Mouse (Mus musculus) small intestine, adult 2 months (tissue): Measurements from ENCODE around the gene Rpl19. TPM values are rescaled to one million over a fixed set of nuclear protein-coding genes. Genes with fewer than 3 reads are reported as not detected.

Source experiments
- H3K27ac ChIP-seq: fragments of 200-500 bp; 2 replicates; pipeline ENCODE4 v1.5.1; 2012; ENCODE audit warnings: low read depth, low read length, control low read depth, inconsistent platforms; ENCODE audit not compliant: insufficient read depth
- H3K27me3 ChIP-seq: fragments of 200-500 bp; 2 replicates; pipeline ENCODE4 v1.6.1; 2012; ENCODE audit warnings: mild to moderate bottlenecking, moderate library complexity, low read length, inconsistent platforms; ENCODE audit not compliant: control insufficient read depth, insufficient read depth
- H3K36me3 ChIP-seq: fragments of 200-500 bp; 2 replicates; pipeline ENCODE4 v1.6.1; 2012; ENCODE audit warnings: mild to moderate bottlenecking, low read length, control low read depth, inconsistent platforms; ENCODE audit not compliant: control insufficient read depth, insufficient read depth
- H3K4me1 ChIP-seq: fragments of 200-500 bp; 2 replicates; pipeline ENCODE4 v1.6.1; 2012; ENCODE audit warnings: low read length, inconsistent platforms, mixed read lengths; ENCODE audit not compliant: control insufficient read depth, insufficient read depth, insufficient read length
- H3K4me3 ChIP-seq: fragments of 200-500 bp; 2 replicates; pipeline ENCODE4 v1.5.1; 2012; ENCODE audit warnings: low read depth, mild to moderate bottlenecking, control low read depth, inconsistent platforms, low read length, moderate library complexity
- CTCF ChIP-seq: fragments of 200-500 bp; IDR thresholded peaks from 2 replicates; pipeline ENCODE4 v1.5.1; 2012; ENCODE audit warnings: low read depth, mild to moderate bottlenecking, control low read depth, inconsistent platforms, low read length, moderate library complexity, mixed read lengths; ENCODE audit not compliant: insufficient replicate concordance, insufficient read length; ENCODE audit errors: extremely low read depth
- POLR2A ChIP-seq: fragments of 200-500 bp; IDR thresholded peaks from 2 replicates; pipeline ENCODE4 v1.6.1; 2012; ENCODE audit warnings: low read depth, mild to moderate bottlenecking, control low read depth, inconsistent platforms, low read length, moderate library complexity
- WGBS: fragments of 180-500 bp; shearing (Covaris S2); methylation state at CpG from one replicate; pipeline ENCODE4 v1.1.7; 2018; 5-methylcytosine and 5-hydroxymethylcytosine counted together
- polyA plus RNA-seq: library from polyadenylated mRNA; depleted of rRNA; stranded (reverse); fragments of >200 nt; gene quantifications from 2 replicates; pipeline ENCODE4 v1.2.3, GENCODE M21; 2012

Rpl19 gene
- polyA plus RNA-seq, 1 experiment, result 501 TPM

DNA sequence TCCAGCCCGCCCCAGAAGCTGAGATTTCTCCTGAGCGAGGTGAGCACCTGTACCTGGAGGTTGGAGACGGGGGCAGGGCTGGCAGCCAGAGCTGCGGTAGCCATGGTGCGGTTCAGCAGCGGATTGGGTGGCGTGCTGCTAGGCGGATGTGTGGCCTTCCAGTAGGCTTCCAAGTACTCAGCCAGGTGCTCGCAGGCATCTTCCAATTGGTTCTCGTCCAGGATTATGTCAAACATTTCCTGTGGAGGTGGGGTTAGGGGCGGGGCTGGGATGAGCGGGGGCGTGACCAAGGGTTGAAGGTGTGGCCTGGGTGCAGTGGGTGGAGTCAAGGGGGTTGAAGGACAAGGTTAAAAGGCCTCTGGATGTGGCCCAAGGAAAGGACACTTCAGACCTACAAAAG is 21.4 kb upstream of the Rpl19 start:
- no peaks in the 10 kb centered on the region for H3K27me3 ChIP-seq
- no peak overlapping the region for H3K27ac ChIP-seq
- H3K36me3 ChIP-seq, result no peaks in the 10 kb centered on the region
- 53% methylated on average over 13 of the region's 13 CpGs for WGBS
- H3K4me1 ChIP-seq, result peaks cover 20% of the 10 kb centered on the region
- TF ChIP-seq POLR2A (no peak), CTCF (no peak)
- no peak overlapping the region; the same call in 1 of the 2 replicates for H3K4me3 ChIP-seq

DNA sequence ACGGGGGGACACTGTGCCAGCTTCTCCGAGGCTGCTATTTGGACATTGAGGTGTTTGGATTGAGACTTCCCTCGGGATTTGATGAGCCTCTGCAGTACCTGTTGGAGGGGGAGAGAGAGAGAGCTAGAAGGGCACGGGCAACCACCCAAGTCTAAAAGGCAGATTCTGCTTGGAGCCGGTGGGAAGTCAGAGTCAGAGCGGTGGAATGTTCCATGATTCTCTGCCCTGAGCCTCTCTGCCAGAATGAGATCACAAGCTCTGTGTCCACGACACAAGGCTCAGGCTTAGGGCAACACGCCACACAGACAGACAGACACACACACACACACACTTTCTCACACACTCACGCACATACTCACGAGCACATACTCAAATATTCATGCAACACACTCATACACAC is 20.8 kb upstream of the Rpl19 start:
- no peaks in the 10 kb centered on the region for H3K27me3 ChIP-seq
- WGBS, result 80% methylated on average over 10 of the region's 10 CpGs
- no peaks in the 10 kb centered on the region for H3K36me3 ChIP-seq
- H3K4me1 ChIP-seq, result peaks cover 20% of the 10 kb centered on the region
- H3K27ac ChIP-seq, result no peak overlapping the region
- H3K4me3 ChIP-seq, result no peak overlapping the region
- TF ChIP-seq CTCF (no peak), POLR2A (no peak)

DNA sequence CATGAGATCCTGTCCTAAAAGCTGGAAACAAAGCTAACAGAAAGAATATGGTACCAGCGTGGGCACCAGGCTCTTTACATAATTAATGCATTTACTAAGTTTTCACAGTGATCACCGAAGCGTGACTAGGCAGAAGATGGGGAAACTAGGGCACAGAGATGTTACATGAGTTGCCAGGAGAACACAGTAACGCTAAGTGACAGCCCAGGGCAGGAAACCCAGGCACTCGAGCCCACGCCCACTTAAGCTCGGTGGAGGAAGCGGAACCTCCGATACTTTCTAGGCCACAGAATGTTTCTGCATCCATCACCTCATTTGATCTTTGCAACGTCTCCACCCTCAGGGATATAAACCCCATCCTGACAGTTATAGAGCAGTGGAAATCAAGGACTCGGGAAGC is 18.4 kb upstream of the Rpl19 start:
- H3K36me3 ChIP-seq, result no peaks in the 10 kb centered on the region
- WGBS, result 65% methylated on average over 11 of the region's 11 CpGs
- TF ChIP-seq POLR2A (no peak), CTCF (no peak)
- no peak overlapping the region for H3K4me3 ChIP-seq
- H3K27ac ChIP-seq, result no peak overlapping the region
- peaks cover 16% of the 10 kb centered on the region for H3K4me1 ChIP-seq
- H3K27me3 ChIP-seq, result no peaks in the 10 kb centered on the region

DNA sequence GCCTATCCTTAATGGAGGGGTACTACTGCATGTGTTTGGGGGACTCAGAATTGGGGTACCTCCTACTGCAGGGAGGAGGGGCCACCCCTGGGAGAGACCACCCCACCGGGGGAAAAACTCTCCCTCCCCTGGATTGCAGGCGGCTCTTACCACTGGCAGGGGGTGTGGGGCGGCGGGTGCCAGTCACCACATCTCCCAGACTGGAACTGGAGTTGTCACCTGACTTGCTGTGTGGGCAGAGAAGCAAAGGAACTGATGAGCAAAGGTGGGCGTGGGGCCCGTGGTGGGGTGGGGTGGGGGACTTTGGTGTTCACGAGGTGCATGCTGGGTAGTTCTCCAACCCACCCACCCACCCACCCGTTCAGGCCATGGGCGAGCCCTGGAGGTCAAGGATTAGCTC is 14.8 kb upstream of the Rpl19 start:
- TF ChIP-seq POLR2A (no peak), CTCF (no peak)
- Histone ChIP-seq H3K27ac (no peak overlapping the region), H3K36me3 (no peaks in the 10 kb centered on the region), H3K27me3 (no peaks in the 10 kb centered on the region), H3K4me1 (peaks cover 9% of the 10 kb centered on the region; the same call in 1 of the 2 replicates), H3K4me3 (no peak overlapping the region)
- 52% methylated on average over 9 of the region's 9 CpGs for WGBS

DNA sequence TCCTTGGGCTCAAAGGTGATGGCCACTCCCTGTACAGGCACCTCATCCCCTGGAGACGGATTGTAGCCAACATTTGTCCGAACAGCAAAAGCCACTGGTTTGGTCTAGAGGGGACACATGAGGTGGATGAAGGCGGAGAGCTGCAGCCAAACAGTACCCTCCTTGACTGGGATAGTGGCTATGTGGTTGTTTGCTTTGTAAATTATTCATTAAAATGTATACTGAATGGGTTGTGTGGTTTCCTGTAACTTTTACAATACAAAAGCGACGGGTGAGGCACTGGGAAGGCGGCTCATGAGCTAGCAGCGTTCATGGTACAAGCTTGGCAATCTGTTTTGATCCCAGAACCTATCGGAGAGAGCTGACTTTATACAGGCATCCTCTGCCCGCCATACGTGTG is 13.7 kb upstream of the Rpl19 start:
- WGBS, result 45% methylated on average over 10 of the region's 10 CpGs
- Histone ChIP-seq H3K36me3 (no peaks in the 10 kb centered on the region), H3K27ac (no peak overlapping the region), H3K4me3 (no peak overlapping the region), H3K4me1 (peaks cover 9% of the 10 kb centered on the region; the same call in 1 of the 2 replicates), H3K27me3 (no peaks in the 10 kb centered on the region)
- TF ChIP-seq CTCF (no peak), POLR2A (no peak)

DNA sequence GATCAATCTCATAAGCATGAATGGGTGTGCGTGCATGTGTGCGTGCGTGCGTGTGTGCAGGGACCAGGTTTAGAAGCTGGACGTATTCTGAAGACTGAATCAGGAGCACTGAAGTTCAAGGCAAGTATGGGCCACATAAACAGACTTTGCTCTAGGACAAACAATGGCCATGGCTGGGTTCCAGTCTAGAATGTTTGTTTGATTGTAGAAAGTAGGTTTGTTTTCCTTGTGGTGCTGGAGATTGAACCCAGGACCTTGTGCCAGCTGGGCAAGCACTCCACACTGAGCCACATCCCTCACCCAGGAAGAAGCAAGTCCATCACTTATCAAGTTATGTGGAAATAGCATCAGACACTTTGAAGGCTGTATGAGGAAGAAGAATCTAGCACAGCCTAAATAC is 10.3 kb upstream of the Rpl19 start:
- no peak for TF ChIP-seq POLR2A
- H3K27me3 ChIP-seq, result no peaks in the 10 kb centered on the region
- no peaks in the 10 kb centered on the region for H3K36me3 ChIP-seq
- H3K27ac ChIP-seq, result no peak overlapping the region
- 65% methylated on average over 5 of the region's 5 CpGs for WGBS
- no peak overlapping the region for H3K4me3 ChIP-seq
- H3K4me1 ChIP-seq, result peaks cover 17% of the 10 kb centered on the region

DNA sequence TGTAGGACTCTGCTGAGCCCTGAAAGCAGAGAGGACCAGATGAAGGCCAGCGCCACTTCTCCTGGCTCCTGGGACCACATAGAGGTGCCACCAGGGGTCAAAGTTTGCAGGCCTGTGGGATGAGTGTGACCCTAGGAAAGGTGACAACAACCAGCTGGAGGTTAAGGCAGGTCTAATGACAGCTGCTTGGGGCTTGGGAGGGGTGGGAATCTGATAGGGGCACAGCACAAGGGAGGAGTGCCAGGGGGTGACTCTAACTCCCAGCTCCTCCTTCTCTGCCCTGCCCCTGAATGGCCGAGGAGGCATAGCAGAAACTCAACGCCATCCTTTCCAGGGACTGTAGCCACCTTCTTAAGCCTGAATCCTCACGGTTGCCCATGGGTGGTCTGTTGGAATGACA is 9.7 kb upstream of the Rpl19 start:
- Histone ChIP-seq H3K27me3 (no peaks in the 10 kb centered on the region), H3K27ac (no peak overlapping the region), H3K4me3 (no peak overlapping the region), H3K4me1 (peaks cover 21% of the 10 kb centered on the region), H3K36me3 (no peaks in the 10 kb centered on the region)
- no peak for TF ChIP-seq POLR2A
- TF ChIP-seq CTCF, result no peak
- WGBS, result 83% methylated on average over 4 of the region's 4 CpGs

DNA sequence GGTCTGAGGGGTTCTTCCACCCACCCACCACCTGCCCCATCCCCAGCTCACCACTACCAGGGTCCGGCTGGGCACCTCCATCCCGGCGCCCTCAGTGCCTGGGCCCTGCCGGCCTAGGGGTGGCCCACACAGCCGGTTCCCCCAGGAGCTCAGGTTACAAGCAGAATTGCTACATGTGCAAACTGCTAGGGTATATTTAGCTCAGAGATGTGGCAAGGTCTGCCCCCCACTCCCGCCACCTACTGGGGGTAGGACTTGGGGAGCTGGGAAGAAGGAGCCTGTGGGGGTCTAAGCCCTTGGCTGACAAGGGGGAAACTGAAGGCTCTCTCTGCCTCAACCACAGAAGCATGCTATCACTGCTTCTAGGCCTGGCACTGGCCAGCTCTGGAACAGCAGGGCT is 8.3 kb upstream of the Rpl19 start:
- Histone ChIP-seq H3K36me3 (no peaks in the 10 kb centered on the region), H3K4me1 (peaks cover 15% of the 10 kb centered on the region), H3K4me3 (no peak overlapping the region), H3K27me3 (no peaks in the 10 kb centered on the region; the same call in 1 of the 2 replicates), H3K27ac (no peak overlapping the region)
- TF ChIP-seq CTCF, result no peak
- TF ChIP-seq POLR2A, result no peak
- WGBS, result 86% methylated on average over 6 of the region's 6 CpGs
